Mouse (Mus musculus): Measurements from ENCODE around the gene Nutm1.

DNA sequence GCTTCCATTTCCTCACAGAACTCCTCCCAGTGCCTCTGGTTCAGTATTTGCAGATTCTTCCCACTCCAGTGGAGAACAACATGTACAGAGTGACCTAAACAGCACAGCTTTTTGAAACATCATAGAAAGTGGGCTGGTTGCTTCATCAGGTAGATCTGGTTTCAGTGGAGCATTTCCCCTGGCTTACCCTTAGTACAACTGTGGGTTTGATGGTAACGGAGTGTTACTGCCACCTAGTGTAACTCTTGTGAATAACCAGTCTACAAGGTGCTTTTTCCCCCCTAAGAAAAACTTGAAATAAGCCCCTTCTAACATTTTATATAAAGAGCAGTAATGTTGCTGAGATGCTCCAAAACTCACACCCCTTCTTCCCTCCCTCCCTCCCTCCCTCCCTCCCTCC is 43.1 kb downstream of the Nutm1 start:
- TF ChIP-seq EP300 (optimal IDR thresholded peaks at IDR 0.05) (no peak), CTCF (IDR thresholded peaks at IDR 0.05; ENCODE audit: low read depth) (peak; percentile 79)

Measured in stomach, postnatal 0 days (tissue).